Mouse (Mus musculus) urinary bladder, postnatal 4 days (tissue): Measurements from ENCODE around the gene Olfr1150-ps1.

Experiments used
- DNase-seq, 2 experiments: peaks; one replicate each; pipeline ENCODE4 v3.0.0; 2021 to 2022; ENCODE audit warnings: low spot score in 2 of 2

Olfr1150-ps1 gene

DNA sequence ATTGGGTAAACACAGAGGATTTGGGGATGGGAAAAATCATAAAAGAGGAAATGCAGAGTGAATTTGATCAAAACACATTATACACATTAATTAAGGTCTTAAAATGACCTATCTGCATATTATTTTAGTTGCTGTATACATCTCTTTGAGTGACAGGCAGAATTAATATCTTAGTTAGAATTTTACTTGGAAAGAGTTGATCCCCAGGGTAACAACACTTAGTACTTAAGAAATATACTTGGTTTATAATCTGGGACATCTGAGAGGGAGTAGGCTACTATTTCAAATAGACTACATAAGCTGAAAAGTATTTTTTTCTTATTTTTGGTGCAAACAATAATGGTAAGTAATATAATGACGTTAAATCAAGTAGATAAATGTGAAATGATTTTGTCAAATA, at the start of gene Olfr1150-ps1:
Gene Olfr1150-ps1, plus strand, starts transcription at position 301 of the 400 bp plus-strand sequence.
- DNase-seq, result no peak

DNA sequence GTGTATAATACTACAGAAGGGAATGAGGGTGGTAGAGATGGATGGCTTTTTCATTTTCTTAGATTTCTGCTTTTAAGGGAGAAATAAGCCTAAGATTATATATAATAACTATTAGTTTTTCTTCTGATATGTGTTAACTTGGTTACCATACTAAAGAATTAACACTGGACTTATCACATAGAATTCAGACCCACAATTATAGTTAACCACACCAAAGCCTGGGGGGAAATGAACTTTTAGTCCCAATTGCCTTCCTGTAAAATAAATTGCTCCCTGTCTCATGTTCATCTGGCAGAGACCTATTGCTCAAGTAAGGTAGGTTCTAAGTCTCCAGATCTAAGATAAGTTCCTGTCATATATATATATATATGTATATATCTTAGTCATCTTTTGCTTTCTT, 43.5 kb upstream of the Olfr1150-ps1 start, which contains the start of gene Olfr1143:
Gene Olfr1143, plus strand, starts transcription at position 301 of the 400 bp plus-strand sequence.
- DNase-seq, result no peak

- no peak for DNase-seq
Observed at GRCm38 (mm10) chr2:87809522-87809921, 34.3 kb upstream of the Olfr1150-ps1 start, which contains the start of gene Olfr1145. Olfr1145 (plus strand) TSS chr2:87809822.

DNA sequence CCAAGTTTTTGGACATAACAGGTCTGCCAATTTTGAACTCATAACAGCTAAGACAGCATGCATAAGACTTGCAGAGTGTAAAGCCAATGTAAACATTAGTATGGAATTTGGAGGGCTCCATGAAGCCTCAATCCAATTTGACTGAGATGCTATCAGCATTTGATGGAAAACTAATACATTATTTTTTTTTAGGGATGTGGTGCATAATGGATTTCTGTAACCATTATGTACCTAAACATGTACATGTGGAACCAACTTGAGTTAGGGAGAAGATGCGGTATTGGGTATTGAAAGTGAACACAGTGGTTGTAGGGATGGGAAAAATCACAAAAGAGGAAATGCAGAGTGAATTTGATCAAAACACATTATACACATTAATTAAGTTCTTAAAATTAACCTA, 13.6 kb upstream of the Olfr1150-ps1 start, which contains the start of gene Olfr1148:
Gene Olfr1148, plus strand, starts transcription at position 301 of the 400 bp plus-strand sequence.
- no peak for DNase-seq

- DNase-seq, result no peak
Observed at GRCm38 (mm10) chr2:87855562-87855961, 11.8 kb downstream of the Olfr1150-ps1 start, which contains the start of gene Olfr1151. Olfr1151 (plus strand) TSS chr2:87855862.

- DNase-seq, result no peak
Observed at GRCm38 (mm10) chr2:87866192-87866591, 22.4 kb downstream of the Olfr1150-ps1 start, which contains the start of gene Olfr1152. Olfr1152 (plus strand) TSS chr2:87866492.

DNA sequence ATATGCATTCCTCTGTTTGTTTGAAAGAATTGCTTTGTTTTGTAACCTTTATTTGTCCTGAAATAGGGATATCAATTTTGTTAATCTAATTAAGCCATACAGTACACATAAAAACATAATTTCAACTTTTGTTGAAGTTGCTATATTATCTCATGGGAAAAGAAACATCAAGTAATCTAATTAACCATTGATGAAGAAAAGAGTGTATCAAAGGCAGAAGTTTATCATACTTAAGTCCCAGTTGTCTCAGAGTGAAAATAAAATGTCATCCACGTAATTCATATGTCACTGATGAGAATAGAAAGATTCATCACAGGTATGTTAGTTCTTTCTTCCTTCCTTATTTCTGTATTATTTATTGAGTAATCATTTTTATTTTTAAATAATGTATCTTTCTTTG, 50.9 kb downstream of the Olfr1150-ps1 start, which contains the start of gene Olfr1153:
Gene Olfr1153, plus strand, starts transcription at position 301 of the 400 bp plus-strand sequence.
- no peak for DNase-seq
